Mouse (Mus musculus): ENCODE data around the gene Ggcx. TPM values are rescaled to one million over a fixed set of nuclear protein-coding genes. Genes with fewer than 3 reads are reported as not detected.
"Not testable (repeated sequence)": the region's sequence is repeated elsewhere in the genome, so short reads cannot be mapped to it uniquely, and the experiment has no call there.

Ggcx gene
- polyA plus RNA-seq, 1 experiment from 2014 or later, result 13.8 TPM

- no peak for ATAC-seq
- Histone ChIP-seq H3K9me3 (replicated peaks) (no peaks in the 10 kb centered on the region), H3K4me3 (no peak overlapping the region), H3K4me2 (no peak overlapping the region), H3K9ac (no peak overlapping the region), H3K4me1 (no peaks in the 10 kb centered on the region), H3K27me3 (no peaks in the 10 kb centered on the region), H3K36me3 (ENCODE audit: poor library complexity, severe bottlenecking) (no peaks in the 10 kb centered on the region), H3K27ac (no peak overlapping the region)
- 80% methylated on average over 4 of the region's 4 CpGs for WGBS
Measured at GRCm38 (mm10) chr6:72456567-72456966, 42.5 kb downstream of the Ggcx start.

GRCm38 (mm10) chr6:72458418-72458817 is 44.3 kb downstream of the Ggcx start:
- ATAC-seq, result no peak
- Histone ChIP-seq H3K9me3 (replicated peaks) (no peaks in the 10 kb centered on the region), H3K4me3 (no peak overlapping the region), H3K4me2 (no peak overlapping the region), H3K27ac (no peak overlapping the region), H3K36me3 (ENCODE audit: poor library complexity, severe bottlenecking) (no peaks in the 10 kb centered on the region), H3K4me1 (no peaks in the 10 kb centered on the region), H3K27me3 (no peaks in the 10 kb centered on the region), H3K9ac (no peak overlapping the region)
- WGBS, result 88% methylated on average over 7 of the region's 7 CpGs

- no peak overlapping the region for H3K9ac ChIP-seq
- no peak overlapping the region for H3K4me2 ChIP-seq
- H3K27ac ChIP-seq, result no peak overlapping the region
- H3K4me3 ChIP-seq, result no peak overlapping the region
- H3K9me3 ChIP-seq (replicated peaks), result no peaks in the 10 kb centered on the region
- no peaks in the 10 kb centered on the region for H3K36me3 ChIP-seq (ENCODE audit: poor library complexity, severe bottlenecking)
- H3K4me1 ChIP-seq, result no peaks in the 10 kb centered on the region
- no peak for ATAC-seq
- 72% methylated on average over 5 of the region's 5 CpGs for WGBS
- no peaks in the 10 kb centered on the region for H3K27me3 ChIP-seq
Measured at GRCm38 (mm10) chr6:72458921-72459320, 44.8 kb downstream of the Ggcx start.

- Histone ChIP-seq H3K4me1 (no peaks in the 10 kb centered on the region), H3K4me3 (no peak overlapping the region), H3K9ac (no peak overlapping the region), H3K4me2 (no peak overlapping the region), H3K36me3 (ENCODE audit: poor library complexity, severe bottlenecking) (no peaks in the 10 kb centered on the region), H3K27ac (no peak overlapping the region), H3K27me3 (no peaks in the 10 kb centered on the region), H3K9me3 (replicated peaks) (no peaks in the 10 kb centered on the region)
- no peak for ATAC-seq
- WGBS, result 74% methylated on average over 9 of the region's 9 CpGs
Measured at GRCm38 (mm10) chr6:72460036-72460801, 46.1 kb downstream of the Ggcx start.

- ATAC-seq, H3K9ac ChIP-seq: not testable (repeated sequence)
- 82% methylated on average over 5 of the region's 5 CpGs for WGBS
Measured at GRCm38 (mm10) chr6:72462550-72463257, 48.6 kb downstream of the Ggcx start.

GRCm38 (mm10) chr6:72465361-72466157 is 51.5 kb downstream of the Ggcx start:
- Histone ChIP-seq H3K9me3 (replicated peaks) (no peaks in the 10 kb centered on the region), H3K4me3 (no peak overlapping the region), H3K4me1 (no peaks in the 10 kb centered on the region), H3K27ac (no peak overlapping the region), H3K4me2 (no peak overlapping the region), H3K36me3 (ENCODE audit: poor library complexity, severe bottlenecking) (no peaks in the 10 kb centered on the region), H3K9ac (no peak overlapping the region), H3K27me3 (no peaks in the 10 kb centered on the region)
- 87% methylated on average over 8 of the region's 8 CpGs for WGBS
- no peak for ATAC-seq

More at GRCm38 (mm10) chr6:72462550-72463257, 48.6 kb downstream of the Ggcx start:
- not testable (repeated sequence) for H3K9me3 ChIP-seq (replicated peaks); H3K4me2 ChIP-seq; H3K27me3 ChIP-seq; H3K4me1 ChIP-seq; H3K4me3 ChIP-seq; H3K27ac ChIP-seq; H3K36me3 ChIP-seq (ENCODE audit: poor library complexity, severe bottlenecking)

- H3K4me2 ChIP-seq, result no peak overlapping the region
- ATAC-seq, result no peak
- no peak overlapping the region for H3K27ac ChIP-seq
- WGBS, result 92% methylated on average over 4 of the region's 4 CpGs
- no peaks in the 10 kb centered on the region for H3K4me1 ChIP-seq
- H3K27me3 ChIP-seq, result no peaks in the 10 kb centered on the region
- no peak overlapping the region for H3K4me3 ChIP-seq
- no peaks in the 10 kb centered on the region for H3K9me3 ChIP-seq (replicated peaks)
- no peak overlapping the region for H3K9ac ChIP-seq
- H3K36me3 ChIP-seq (ENCODE audit: poor library complexity, severe bottlenecking), result no peaks in the 10 kb centered on the region
Measured at GRCm38 (mm10) chr6:72466171-72466570, 52.1 kb downstream of the Ggcx start.

GRCm38 (mm10) chr6:72473264-72474041 is 59.3 kb downstream of the Ggcx start:
- H3K4me2 ChIP-seq, result no peak overlapping the region
- H3K27ac ChIP-seq, result no peak overlapping the region
- no peaks in the 10 kb centered on the region for H3K9me3 ChIP-seq (replicated peaks)
- no peaks in the 10 kb centered on the region for H3K36me3 ChIP-seq (ENCODE audit: poor library complexity, severe bottlenecking)
- H3K27me3 ChIP-seq, result no peaks in the 10 kb centered on the region
- H3K9ac ChIP-seq, result no peak overlapping the region
- ATAC-seq, result no peak
- no peak overlapping the region for H3K4me3 ChIP-seq
- WGBS, result 78% methylated on average over 14 of the region's 14 CpGs
- no peaks in the 10 kb centered on the region for H3K4me1 ChIP-seq

GRCm38 (mm10) chr6:72475221-72475985 is 61.3 kb downstream of the Ggcx start:
- Histone ChIP-seq H3K27ac (no peak overlapping the region), H3K36me3 (ENCODE audit: poor library complexity, severe bottlenecking) (no peaks in the 10 kb centered on the region), H3K4me3 (no peak overlapping the region), H3K4me2 (no peak overlapping the region), H3K27me3 (no peaks in the 10 kb centered on the region), H3K9ac (no peak overlapping the region), H3K4me1 (no peaks in the 10 kb centered on the region), H3K9me3 (replicated peaks) (no peaks in the 10 kb centered on the region)
- no peak for ATAC-seq
- WGBS, result 81% methylated on average over 4 of the region's 4 CpGs

- no peaks in the 10 kb centered on the region for H3K27me3 ChIP-seq
- H3K9me3 ChIP-seq (replicated peaks), result no peaks in the 10 kb centered on the region
- H3K4me3 ChIP-seq, result no peak overlapping the region
- 88% methylated on average over 5 of the region's 5 CpGs for WGBS
- no peak overlapping the region for H3K27ac ChIP-seq
- H3K4me1 ChIP-seq, result no peaks in the 10 kb centered on the region
- no peak for ATAC-seq
- no peaks in the 10 kb centered on the region for H3K36me3 ChIP-seq (ENCODE audit: poor library complexity, severe bottlenecking)
- no peak overlapping the region for H3K9ac ChIP-seq
- H3K4me2 ChIP-seq, result no peak overlapping the region
Measured at GRCm38 (mm10) chr6:72476836-72477235, 62.7 kb downstream of the Ggcx start.

- no peaks in the 10 kb centered on the region for H3K4me1 ChIP-seq
- no peaks in the 10 kb centered on the region for H3K36me3 ChIP-seq (ENCODE audit: poor library complexity, severe bottlenecking)
- 89% methylated on average over 3 of the region's 3 CpGs for WGBS
- no peak overlapping the region for H3K4me3 ChIP-seq
- H3K4me2 ChIP-seq, result no peak overlapping the region
- H3K9ac ChIP-seq, result no peak overlapping the region
- no peak overlapping the region for H3K27ac ChIP-seq
- no peaks in the 10 kb centered on the region for H3K9me3 ChIP-seq (replicated peaks)
- no peak for ATAC-seq
- no peaks in the 10 kb centered on the region for H3K27me3 ChIP-seq
Measured at GRCm38 (mm10) chr6:72477621-72478020, 63.5 kb downstream of the Ggcx start.

All from forebrain, embryonic 13.5 days (tissue).